Mouse (Mus musculus): ENCODE results near the gene Myh2.

Myh2 gene

DNA sequence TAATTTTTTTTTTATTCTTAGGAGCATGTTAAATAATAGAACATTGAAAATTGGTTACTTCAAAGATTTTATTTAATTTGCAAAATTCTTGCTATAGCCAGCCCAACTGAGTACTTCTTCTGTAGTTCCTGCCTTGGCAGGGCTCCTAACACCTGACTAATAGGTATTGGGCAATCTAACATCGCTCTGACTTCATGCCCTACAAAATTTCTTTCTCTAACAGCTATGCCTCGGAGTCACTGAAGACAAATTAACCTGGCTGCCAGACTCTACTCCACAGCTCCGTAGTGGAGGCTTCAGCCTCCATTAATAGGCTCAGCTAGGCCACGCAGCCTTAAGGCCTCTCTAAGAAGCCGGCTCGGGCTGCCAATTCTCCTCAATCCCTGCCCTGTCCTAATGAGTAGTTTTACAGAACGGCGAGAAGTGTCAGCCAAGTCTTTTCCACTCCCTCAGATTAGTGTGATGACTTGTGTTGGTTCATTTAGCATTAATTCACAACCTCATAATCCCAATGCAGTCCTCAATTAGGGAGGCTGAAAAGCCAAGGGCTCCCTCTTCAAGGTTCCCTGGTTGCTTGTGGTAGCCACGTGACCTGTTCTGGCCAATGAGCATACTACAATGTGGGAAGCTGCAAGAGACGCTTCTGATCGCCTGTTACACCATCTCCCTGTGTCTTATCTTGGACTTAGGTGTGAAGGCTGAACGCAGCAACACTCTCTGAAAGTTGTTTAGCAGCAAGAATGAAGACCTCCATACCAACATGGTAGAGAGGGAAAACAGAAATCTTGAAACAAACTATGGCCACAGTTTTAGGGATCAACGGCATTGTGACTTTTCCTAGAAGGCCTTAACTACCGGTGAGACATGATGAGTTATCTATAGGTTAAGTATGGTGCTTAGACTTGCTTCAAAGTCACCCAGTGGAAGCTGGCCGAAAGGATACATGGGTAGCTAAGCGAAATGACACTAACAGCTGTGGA is 18.9 kb upstream of the Myh2 start:
- in situ Hi-C loops (cut with MboI, MseI) = loop anchor here (10.0 kb wide), 1 partner anchor 1517 kb away; no protein-coding TSS in a partner anchor

DNA sequence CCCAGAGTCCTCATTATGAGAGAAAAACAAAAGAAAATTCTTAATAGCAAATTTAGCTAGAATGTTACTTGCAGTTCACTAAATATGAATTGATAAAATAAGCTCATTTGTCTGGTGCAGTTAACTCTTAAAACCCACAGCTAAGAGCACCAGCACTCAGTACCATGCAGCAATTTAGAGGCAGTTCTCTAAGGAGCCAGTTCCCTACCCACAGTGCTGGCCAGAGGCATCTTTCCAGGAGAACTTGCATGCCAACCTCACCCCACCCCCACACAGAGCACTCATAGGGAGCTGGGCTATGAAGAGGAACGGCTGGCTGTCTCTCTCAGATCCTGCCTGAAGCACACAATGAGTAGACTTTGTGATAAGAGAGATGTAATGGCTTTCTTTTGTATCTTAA is 17.7 kb upstream of the Myh2 start:
- in situ Hi-C loops (cut with MboI, MseI) = loop anchor here (10.0 kb wide), 1 partner anchor 1518 kb away; no protein-coding TSS in a partner anchor

GRCm38 (mm10) chr11:67153843-67154242 is 17.0 kb upstream of the Myh2 start:
- in situ Hi-C loops (cut with MboI, MseI) = loop anchor here (10.0 kb wide), 1 partner anchor 1519 kb away; no protein-coding TSS in a partner anchor

GRCm38 (mm10) chr11:67155650-67156049 is 15.2 kb upstream of the Myh2 start:
- in situ Hi-C loops (cut with MboI, MseI) = loop anchor here (10.0 kb wide), 1 partner anchor 1521 kb away; no protein-coding TSS in a partner anchor

GRCm38 (mm10) chr11:67160131-67160530 is 10.7 kb upstream of the Myh2 start:
- in situ Hi-C loops (cut with MboI, MseI) = no loop called here

DNA sequence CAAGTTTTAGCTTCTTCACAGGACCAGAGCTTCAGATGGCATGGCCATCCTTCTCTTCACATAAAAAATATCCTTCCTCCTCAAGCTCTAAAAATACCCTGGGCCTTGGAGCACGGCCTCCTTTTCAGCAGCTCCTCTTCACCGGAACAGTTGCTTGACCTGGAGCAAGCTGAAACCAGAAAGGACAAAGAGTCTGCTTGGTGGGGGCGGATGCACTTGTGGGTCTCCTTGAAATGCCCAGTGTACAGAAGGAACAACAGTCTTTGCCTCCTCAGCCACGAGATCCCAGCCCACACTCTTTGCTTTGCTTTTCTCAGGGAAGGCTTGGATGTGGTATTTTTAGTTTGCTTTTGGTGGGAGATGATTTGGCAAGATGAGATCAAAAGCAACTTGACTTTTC is 7.1 kb upstream of the Myh2 start:
- in situ Hi-C loops (cut with MboI, MseI) = no loop called here

DNA sequence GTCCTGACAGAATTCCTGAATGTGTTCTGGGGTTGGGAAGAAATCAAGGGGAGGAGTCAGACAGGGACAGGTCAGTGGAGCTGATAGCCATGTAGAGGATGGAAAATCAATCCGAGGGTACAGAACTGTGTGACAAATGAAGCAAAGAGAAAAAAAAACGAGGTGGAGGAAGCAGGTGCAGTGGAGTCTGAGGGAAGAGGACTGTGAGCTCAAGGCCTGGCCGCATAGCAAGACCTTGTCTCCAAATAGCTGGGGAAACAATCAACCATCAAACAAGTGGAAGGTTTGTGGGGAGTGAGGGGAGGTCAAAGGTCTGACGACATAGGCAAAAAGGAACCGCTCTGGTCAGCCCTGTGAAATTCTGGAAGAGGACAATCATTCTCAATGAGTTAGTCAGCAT is 6.0 kb upstream of the Myh2 start:
- in situ Hi-C loops (cut with MboI, MseI) = no loop called here

- in situ Hi-C loops (cut with MboI, MseI) = no loop called here
Observed at GRCm38 (mm10) chr11:67169301-67169700, 1.5 kb upstream of the Myh2 start.

DNA sequence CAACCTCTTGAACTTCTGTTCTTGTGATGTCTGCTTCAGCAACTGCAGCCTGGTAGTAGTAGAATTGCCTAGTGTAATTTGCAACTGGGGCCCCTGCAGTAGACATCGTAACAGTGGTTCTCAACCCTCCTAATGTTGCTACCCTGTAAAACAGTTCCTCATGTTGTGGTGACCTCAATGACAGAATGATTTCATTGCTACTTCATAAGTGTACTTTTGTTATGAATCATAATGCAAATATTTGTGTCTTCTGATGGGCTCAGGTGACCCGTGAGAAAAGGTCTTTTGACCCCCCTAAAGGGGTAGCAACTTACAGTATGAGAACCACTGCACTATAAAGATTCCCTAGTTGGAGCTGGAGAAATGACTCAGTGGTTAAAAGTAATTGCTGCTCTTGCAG is 1.6 kb downstream of the Myh2 start:
- in situ Hi-C loops (cut with MboI, MseI) = no loop called here

DNA sequence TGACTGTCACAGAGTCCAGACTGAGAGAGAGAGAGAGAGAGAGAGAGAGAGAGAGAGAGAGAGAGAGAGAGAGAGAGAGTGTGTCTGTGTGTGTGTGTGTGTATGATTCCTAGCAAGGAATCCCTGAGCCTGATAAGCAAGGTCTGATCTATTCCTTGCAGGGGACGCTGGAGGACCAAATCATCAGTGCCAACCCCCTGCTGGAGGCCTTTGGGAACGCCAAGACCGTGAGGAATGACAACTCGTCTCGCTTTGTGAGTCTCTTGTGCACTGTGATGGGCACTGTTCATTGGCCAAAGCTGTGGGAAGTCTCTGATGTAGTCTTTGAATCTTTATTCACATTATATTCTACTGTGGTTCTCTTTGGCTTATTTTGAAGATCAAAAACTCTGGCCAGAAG is 5.5 kb downstream of the Myh2 start:
- in situ Hi-C loops (cut with MboI, MseI) = no loop called here

- in situ Hi-C loops (cut with MboI, MseI) = no loop called here
Observed at GRCm38 (mm10) chr11:67190316-67190715, 19.5 kb downstream of the Myh2 start.

DNA sequence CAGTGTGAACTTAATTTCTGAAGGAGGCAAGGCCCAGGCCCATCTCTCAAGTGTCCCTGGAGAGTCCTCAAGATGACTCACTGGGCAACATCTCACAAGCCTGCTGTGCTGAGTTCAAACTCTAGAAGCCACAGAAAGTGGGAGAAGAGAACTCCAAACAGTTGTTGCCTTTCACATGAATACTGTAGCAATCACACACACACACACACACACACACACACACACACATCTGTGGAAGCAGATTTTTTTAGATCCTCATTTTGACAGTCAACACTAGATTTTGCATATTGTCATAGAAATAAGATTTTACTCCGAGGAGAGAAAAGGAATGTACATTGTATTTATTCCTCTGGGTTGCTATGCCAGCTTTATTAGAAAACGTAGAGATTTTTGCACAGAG is 20.0 kb downstream of the Myh2 start:
- in situ Hi-C loops (cut with MboI, MseI) = no loop called here

DNA sequence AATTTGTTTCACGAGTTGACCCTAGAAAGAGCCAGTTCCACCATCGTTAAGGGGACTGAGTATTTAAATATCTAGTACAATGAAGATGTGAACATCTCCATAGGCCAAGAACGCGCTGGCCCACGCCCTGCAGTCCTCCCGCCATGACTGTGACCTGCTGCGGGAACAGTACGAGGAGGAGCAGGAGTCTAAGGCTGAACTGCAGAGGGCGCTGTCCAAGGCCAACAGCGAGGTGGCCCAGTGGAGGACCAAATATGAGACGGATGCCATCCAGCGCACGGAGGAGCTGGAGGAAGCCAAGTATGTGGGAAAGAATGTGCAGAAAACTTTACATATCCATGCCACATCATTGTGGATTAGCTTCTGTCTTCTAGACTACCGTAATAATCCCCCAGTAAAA is 20.7 kb downstream of the Myh2 start:
- in situ Hi-C loops (cut with MboI, MseI) = no loop called here

GRCm38 (mm10) chr11:67199321-67199720 is 28.5 kb downstream of the Myh2 start:
- in situ Hi-C loops (cut with MboI, MseI) = no loop called here

- in situ Hi-C loops (cut with MboI, MseI) = no loop called here
Observed at GRCm38 (mm10) chr11:67199752-67200151, 28.9 kb downstream of the Myh2 start, which contains the start of gene Myh1. Myh1 (plus strand) TSS chr11:67200052.

DNA sequence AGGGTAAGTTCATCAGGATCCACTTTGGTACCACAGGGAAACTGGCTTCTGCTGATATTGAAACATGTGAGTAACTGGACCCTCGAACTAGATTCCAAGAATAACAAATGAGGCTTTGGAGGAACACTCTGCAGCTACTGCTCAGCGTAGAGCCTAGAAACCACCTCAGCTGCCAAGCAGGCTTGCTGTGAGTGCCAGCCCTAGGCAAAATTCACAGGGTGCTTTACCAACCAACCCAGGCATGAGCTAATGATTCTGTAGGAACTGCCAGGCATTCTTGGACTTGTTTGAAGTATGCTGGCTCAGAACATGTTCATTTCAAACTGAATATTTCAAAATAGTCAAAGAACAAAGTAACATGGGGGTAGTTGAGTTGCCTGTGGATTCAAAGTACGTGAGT is 33.9 kb downstream of the Myh2 start:
- in situ Hi-C loops (cut with MboI, MseI) = no loop called here

GRCm38 (mm10) chr11:67221803-67222202 is 51.0 kb downstream of the Myh2 start:
- in situ Hi-C loops (cut with MboI, MseI) = no loop called here

GRCm38 (mm10) chr11:67224466-67224865 is 53.6 kb downstream of the Myh2 start:
- in situ Hi-C loops (cut with MboI, MseI) = no loop called here

DNA sequence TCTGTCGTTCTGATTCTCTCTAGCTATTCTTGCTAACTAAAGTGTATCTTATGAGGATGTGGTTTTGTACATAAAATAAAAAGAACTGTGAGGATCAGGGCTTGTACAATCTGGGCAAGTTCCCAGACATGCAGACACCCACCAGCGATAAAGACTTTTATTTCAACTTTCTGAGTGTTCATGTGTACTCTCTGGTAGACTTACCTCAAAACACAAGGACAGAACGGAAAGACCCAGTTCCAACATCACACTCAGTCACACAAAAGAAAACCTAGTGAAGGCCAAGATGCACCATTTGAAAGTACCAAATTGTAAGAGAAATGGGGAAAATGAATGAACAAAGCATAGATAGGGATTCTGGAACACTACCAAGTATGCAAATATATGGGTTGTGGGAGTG is 57.9 kb downstream of the Myh2 start:
- in situ Hi-C loops (cut with MboI, MseI) = no loop called here

- in situ Hi-C loops (cut with MboI, MseI) = no loop called here
Observed at GRCm38 (mm10) chr11:67229166-67229565, 58.3 kb downstream of the Myh2 start.

GRCm38 (mm10) chr11:67229946-67230345 is 59.1 kb downstream of the Myh2 start:
- in situ Hi-C loops (cut with MboI, MseI) = no loop called here

GRCm38 (mm10) chr11:67235639-67236358 is 65.0 kb downstream of the Myh2 start:
- in situ Hi-C loops (cut with MboI, MseI) = no loop called here

Measured in regulatory T cell (primary cell).